In genomic region chr7:100561861-100562587, GRCm38 (mm10) we compare ENCODE assay signal across 10 mouse cellular contexts. TPM values are rescaled to one million over a fixed set of nuclear protein-coding genes. Genes with fewer than 3 reads are reported as not detected.
A peak's percentile ranks its signal among the peaks of the same experiment; 100 is the strongest.
DNase-seq lines count a peak whose midpoint lies in the region; ATAC-seq and TF ChIP-seq lines count a peak whose summit lies in the region.
"Had no signal": no experiment of that assay in that cellular context is flagged by ENCODE, and none has a peak within 500 bp of the region (broad histone marks: within the 10 kb centered on the region; RNA-seq: fewer than 3 reads in every experiment).

No protein-coding gene starts in this region.

- H3K4me2 ChIP-seq in neural tube, embryonic 11.5 days (ENCODE audit: low read depth): no peak overlapping the region
- no peak overlapping the region for H3K4me2 ChIP-seq in neural tube, embryonic 15.5 days
- H3K4me2 ChIP-seq in intestine, postnatal 0 days (replicated peaks; ENCODE audit: low read depth): no peak overlapping the region

- TF ChIP-seq CTCF in intestine, postnatal 0 days (IDR thresholded peaks at IDR 0.05; ENCODE audit: low read depth): no peak
- TF ChIP-seq CTCF in kidney, adult 2 months (conservative IDR thresholded peaks at IDR 0.05; ENCODE audit: insufficient read depth, insufficient read length, low read depth, low read length): no peak

- no peaks in the 10 kb centered on the region for H3K36me3 ChIP-seq in neural tube, embryonic 11.5 days (ENCODE audit: control insufficient read depth, insufficient read depth, low read length)
- 0 out of 2 replicates have a peak, but pooled peaks cover 7% of the 10 kb centered on the region for H3K36me3 ChIP-seq in neural tube, embryonic 15.5 days
- no peaks in the 10 kb centered on the region; the same call in 1 of the 2 replicates for H3K36me3 ChIP-seq in intestine, postnatal 0 days (ENCODE audit: control insufficient read depth, insufficient read depth)
- no peaks in the 10 kb centered on the region; the same call in 1 of the 2 replicates for H3K36me3 ChIP-seq in kidney, adult 2 months (ENCODE audit: control insufficient read depth, insufficient read depth, low read length)

- no peak overlapping the region for H3K4me3 ChIP-seq in neural tube, embryonic 11.5 days (ENCODE audit: low read depth, low read length)
- H3K4me3 ChIP-seq in neural tube, embryonic 15.5 days (replicated peaks): no peak overlapping the region
- no peak overlapping the region for H3K4me3 ChIP-seq in intestine, postnatal 0 days (ENCODE audit: low read depth, low read length)
- H3K4me3 ChIP-seq in kidney, adult 2 months (ENCODE audit: insufficient read depth, low read depth, low read length): no peak overlapping the region

- no peaks in the 10 kb centered on the region for H3K27me3 ChIP-seq in neural tube, embryonic 11.5 days (ENCODE audit: control insufficient read depth, insufficient read depth, low read length)
- H3K27me3 ChIP-seq in neural tube, embryonic 15.5 days (replicated peaks): no peaks in the 10 kb centered on the region
- H3K27me3 ChIP-seq in intestine, postnatal 0 days (replicated peaks; ENCODE audit: control insufficient read depth, insufficient read depth, low read length): no peaks in the 10 kb centered on the region
- H3K27me3 ChIP-seq in kidney, adult 2 months (replicated peaks; ENCODE audit: control insufficient read depth, insufficient read depth, low read length): no peaks in the 10 kb centered on the region

- DNase-seq in cerebellum, adult 9-11 months: peak; percentile 49
- no peak for DNase-seq in cerebellum, postnatal 14 days
- DNase-seq in neural tube, embryonic 11.5 days (ENCODE audit: low spot score): peak; percentile 13
- no peak for DNase-seq in spleen, postnatal 14 days (ENCODE audit: low spot score in 2 of 2)
- DNase-seq in frontal cortex, postnatal 25 days (ENCODE audit: low spot score in 2 of 2): no peak
- DNase-seq in kidney, adult 2 months: no peak
- DNase-seq: heart, adult 18-20 months; kidney, adult 11 months had no signal

- H3K4me1 ChIP-seq in neural tube, embryonic 11.5 days (ENCODE audit: control insufficient read depth, insufficient read depth, low read length): no peaks in the 10 kb centered on the region
- H3K4me1 ChIP-seq in neural tube, embryonic 15.5 days: no peaks in the 10 kb centered on the region
- peaks cover 3% of the 10 kb centered on the region; the same call in 1 of the 2 replicates for H3K4me1 ChIP-seq in intestine, postnatal 0 days (replicated peaks; ENCODE audit: control insufficient read depth, insufficient read depth, low read length)
- no peaks in the 10 kb centered on the region for H3K4me1 ChIP-seq in kidney, adult 2 months (ENCODE audit: control insufficient read depth, insufficient read depth, low read length)

- 76% methylated on average over 11 of the region's 11 CpGs for WGBS in neural tube, embryonic 11.5 days
- 63% methylated on average over 11 of the region's 11 CpGs for WGBS in neural tube, embryonic 15.5 days
- WGBS in intestine, postnatal 0 days: 64% methylated on average over 11 of the region's 11 CpGs
- 78% methylated on average over 11 of the region's 11 CpGs for WGBS in kidney, adult 2 months

- H3K9ac ChIP-seq in neural tube, embryonic 11.5 days (ENCODE audit: low read length): no peak overlapping the region
- H3K9ac ChIP-seq in neural tube, embryonic 15.5 days (replicated peaks): no peak overlapping the region
- peak overlapping the region; percentile 0; the same call in 1 of the 2 replicates for H3K9ac ChIP-seq in intestine, postnatal 0 days (ENCODE audit: low read depth, low read length)

- H3K9me3 ChIP-seq in neural tube, embryonic 11.5 days (ENCODE audit: control insufficient read depth, low read length): no peaks in the 10 kb centered on the region
- H3K9me3 ChIP-seq in neural tube, embryonic 15.5 days (replicated peaks): no peaks in the 10 kb centered on the region
- H3K9me3 ChIP-seq in intestine, postnatal 0 days (ENCODE audit: control insufficient read depth): no peaks in the 10 kb centered on the region

- TF ChIP-seq POLR2A in kidney, adult 2 months (IDR thresholded peaks at IDR 0.05; ENCODE audit: low read depth, low read length): no peak

- H3K27ac ChIP-seq in neural tube, embryonic 11.5 days (ENCODE audit: low read depth, low read length): no peak overlapping the region
- H3K27ac ChIP-seq in neural tube, embryonic 15.5 days (replicated peaks): no peak overlapping the region; the same call in 1 of the 2 replicates
- H3K27ac ChIP-seq in intestine, postnatal 0 days (ENCODE audit: low read depth, low read length): peak overlapping the region; percentile 57; the same call in 1 of the 2 replicates
- no peak overlapping the region for H3K27ac ChIP-seq in kidney, adult 2 months (ENCODE audit: insufficient read depth, low read depth, low read length)

- no peak for ATAC-seq in neural tube, embryonic 11.5 days (ENCODE audit: insufficient read depth, low FRiP score, low TSS enrichment)
- no peak for ATAC-seq in neural tube, embryonic 15.5 days (ENCODE audit: low FRiP score)
- 0 out of 2 replicates have a peak, but pooled peaks have one; percentile 31 for ATAC-seq in intestine, postnatal 0 days

RNA-seq across cellular contexts. Expression of gene Coa4, which starts 25.2 kb away (rescaled TPM):
- 18.9 and 20.0 TPM in 2 replicates for polyA plus RNA-seq in neural tube, embryonic 11.5 days (2014; fragmentation: Nextera tagmentation; extraction: Ambion mirVana)
- polyA plus RNA-seq in neural tube, embryonic 15.5 days (2015; fragmentation: Nextera tagmentation; extraction: Ambion mirVana): 15.3 and 16.9 TPM in 2 replicates
- 52.4 and 54.1 TPM in 2 replicates for polyA plus RNA-seq in intestine, postnatal 0 days (2015; fragmentation: Nextera tagmentation; extraction: Ambion mirVana)
- polyA plus RNA-seq in kidney, adult 2 months (2012; rRNA removed): 12.6 and 16.1 TPM in 2 replicates

RNA-seq across cellular contexts. Expression of gene Rab6a, which starts 45.2 kb away (rescaled TPM):
- 194 and 200 TPM in 2 replicates for polyA plus RNA-seq in neural tube, embryonic 11.5 days (2014; fragmentation: Nextera tagmentation; extraction: Ambion mirVana)
- polyA plus RNA-seq in neural tube, embryonic 15.5 days (2015; fragmentation: Nextera tagmentation; extraction: Ambion mirVana): 253 and 287 TPM in 2 replicates
- 122 and 123 TPM in 2 replicates for polyA plus RNA-seq in intestine, postnatal 0 days (2015; fragmentation: Nextera tagmentation; extraction: Ambion mirVana)
- 21.1 and 21.4 TPM in 2 replicates for polyA plus RNA-seq in kidney, adult 2 months (2012; rRNA removed)

RNA-seq across cellular contexts. Expression of gene Mrpl48, which starts 46.1 kb away (rescaled TPM):
- 57.4 and 60.8 TPM in 2 replicates for polyA plus RNA-seq in neural tube, embryonic 11.5 days (2014; fragmentation: Nextera tagmentation; extraction: Ambion mirVana)
- polyA plus RNA-seq in neural tube, embryonic 15.5 days (2015; fragmentation: Nextera tagmentation; extraction: Ambion mirVana): 82.6 and 85.3 TPM in 2 replicates
- polyA plus RNA-seq in intestine, postnatal 0 days (2015; fragmentation: Nextera tagmentation; extraction: Ambion mirVana): 89.4 and 94.8 TPM in 2 replicates
- 21.0 and 27.5 TPM in 2 replicates for polyA plus RNA-seq in kidney, adult 2 months (2012; rRNA removed)

RNA-seq across cellular contexts. Expression of gene Dnajb13, which starts 47.3 kb away (rescaled TPM):
- 0.25 and 0.84 TPM in 2 replicates for polyA plus RNA-seq in neural tube, embryonic 11.5 days (2014; fragmentation: Nextera tagmentation; extraction: Ambion mirVana)
- 3.5 and 3.7 TPM in 2 replicates for polyA plus RNA-seq in neural tube, embryonic 15.5 days (2015; fragmentation: Nextera tagmentation; extraction: Ambion mirVana)
- 0.09 and 0.17 TPM in 2 replicates for polyA plus RNA-seq in intestine, postnatal 0 days (2015; fragmentation: Nextera tagmentation; extraction: Ambion mirVana)
- polyA plus RNA-seq in kidney, adult 2 months (2012; rRNA removed): 0.36 and 0.58 TPM in 2 replicates

Comparison
In these comparisons a context has a peak if more than half of its experiments do, and no peak if none do; other contexts are left out.
1. DNase-seq: peak in cerebellum, adult 9-11 months (single experiment) and neural tube, embryonic 11.5 days (single experiment); none in cerebellum, postnatal 14 days (0 of 2), spleen, postnatal 14 days (0 of 2), frontal cortex, postnatal 25 days (0 of 2) and kidney, adult 2 months (single experiment).